Mouse (Mus musculus) ES-E14 (cell line): Measurements from ENCODE around the gene Il21r. TPM values are rescaled to one million over a fixed set of nuclear protein-coding genes. Genes with fewer than 3 reads are reported as not detected.

Experiments
- DNase-seq: peaks from one replicate; pipeline ENCODE4 v3.0.0-alpha.2; 2013; ENCODE audit warnings: low read depth, low spot score
- H3K27ac ChIP-seq: 2 replicates; pipeline ENCODE4 v1.5.1; 2012; ENCODE audit warnings: low read depth, mild to moderate bottlenecking, low read length, moderate library complexity, mixed read lengths; ENCODE audit not compliant: poor library complexity, insufficient read depth, severe bottlenecking
- H3K36me3 ChIP-seq: 2 replicates; pipeline ENCODE4 v1.6.1; 2012; ENCODE audit warnings: mild to moderate bottlenecking, low read length, moderate library complexity, mixed read lengths; ENCODE audit not compliant: control insufficient read depth, poor library complexity, insufficient read depth, severe bottlenecking
- H3K4me1 ChIP-seq, 2 experiments: fragments of 150-350 bp in 1 of 2; sonication (generic) in 1 of 2; 2 replicates each; pipeline ENCODE4 v1.6.1; 2012; ENCODE audit warnings: low read length in 2 of 2, mild to moderate bottlenecking in 1 of 2, mixed read lengths in 1 of 2; ENCODE audit not compliant: control insufficient read depth in 2 of 2, insufficient read depth in 2 of 2, poor library complexity in 1 of 2
- H3K4me3 ChIP-seq, 2 experiments: fragments of 150-350 bp in 1 of 2; sonication (generic) in 1 of 2; 2 replicates each; pipeline ENCODE4 v1.5.1; 2012; ENCODE audit warnings: low read length in 2 of 2, low read depth in 1 of 2, mild to moderate bottlenecking in 1 of 2, mixed read lengths in 1 of 2; ENCODE audit not compliant: insufficient read depth in 1 of 2, poor library complexity in 1 of 2, severe bottlenecking in 1 of 2
- H3K9ac ChIP-seq: 2 replicates; pipeline ENCODE4 v1.6.1; 2012; ENCODE audit warnings: low read depth, mild to moderate bottlenecking, low read length, mixed read lengths; ENCODE audit not compliant: poor library complexity, insufficient read depth, severe bottlenecking
- H3K9me3 ChIP-seq: fragments of 150-350 bp; sonication (generic); 2 replicates; pipeline ENCODE4 v1.6.1; 2012; ENCODE audit warnings: low read depth, mild to moderate bottlenecking, low read length; ENCODE audit not compliant: control insufficient read depth, insufficient read depth
- CHD2 ChIP-seq: IDR thresholded peaks from 2 replicates; pipeline ENCODE4 v1.6.1; 2014; ENCODE audit warnings: mild to moderate bottlenecking, low read depth, low read length, inconsistent platforms
- HCFC1 ChIP-seq: IDR thresholded peaks from 2 replicates; pipeline ENCODE4 v1.6.1; 2012; ENCODE audit warnings: low read length, inconsistent platforms, borderline replicate concordance; ENCODE audit not compliant: insufficient read depth
- MAFK ChIP-seq: IDR thresholded peaks from 2 replicates; pipeline ENCODE4 v1.6.1; 2014; ENCODE audit warnings: mild to moderate bottlenecking, low read depth, low read length, inconsistent platforms; ENCODE audit not compliant: insufficient read depth
- ZC3H11A ChIP-seq: IDR thresholded peaks from 2 replicates; pipeline ENCODE4 v1.6.1; 2012; ENCODE audit warnings: low read depth, mild to moderate bottlenecking, inconsistent platforms, low read length, borderline replicate concordance
- ZNF384 ChIP-seq: IDR thresholded peaks from 2 replicates; pipeline ENCODE4 v1.6.1; 2012; ENCODE audit warnings: low read depth, low read length, inconsistent platforms
- in situ Hi-C, 2 experiments: fragments of 600-800 bp; cut with MboI; formaldehyde crosslinking; loops; one replicate each; pipeline ENCODE4 v1.15.1; 2025; ENCODE audit warnings: low sequenced_read_pairs in 2 of 2, inconsistent platforms in 1 of 2; ENCODE audit not compliant: unreplicated experiment in 2 of 2
- total RNA-seq: library from RNA; depleted of rRNA; stranded (reverse); fragments of 300-350 nt; gene quantifications from 2 replicates; pipeline ENCODE4 v1.2.3, GENCODE M21; 2012

Il21r gene
- total RNA-seq, 1 experiment: 0.58 TPM

- H3K36me3 ChIP-seq: no peaks in the 10 kb centered on the region
- no peaks in the 10 kb centered on the region for H3K4me1 ChIP-seq
- H3K9me3 ChIP-seq: no peaks in the 10 kb centered on the region
- H3K9ac ChIP-seq: no peak overlapping the region
- H3K27ac ChIP-seq: no peak overlapping the region
- in situ Hi-C loops: no loop called here
- TF ChIP-seq ZC3H11A (no peak), ZNF384 (no peak), MAFK (no peak), CHD2 (no peak), HCFC1 (no peak)
- H3K4me3 ChIP-seq: no peak overlapping the region
- DNase-seq: no peak
Measured at GRCm38 (mm10) chr7:125588721-125589120, 14.5 kb upstream of the Il21r start.

GRCm38 (mm10) chr7:125589896-125590295, 13.3 kb upstream of the Il21r start:
- Histone ChIP-seq H3K27ac (no peak overlapping the region), H3K4me3 (no peak overlapping the region), H3K9me3 (no peaks in the 10 kb centered on the region), H3K9ac (no peak overlapping the region), H3K4me1 (no peaks in the 10 kb centered on the region), H3K36me3 (no peaks in the 10 kb centered on the region)
- in situ Hi-C loops: no loop called here
- DNase-seq: no peak
- TF ChIP-seq CHD2 (no peak), ZNF384 (no peak), MAFK (no peak), ZC3H11A (no peak), HCFC1 (no peak)

- H3K9me3 ChIP-seq: no peaks in the 10 kb centered on the region
- no peaks in the 10 kb centered on the region for H3K36me3 ChIP-seq
- in situ Hi-C loops: no loop called here
- H3K9ac ChIP-seq: no peak overlapping the region
- DNase-seq: no peak
- no peak overlapping the region for H3K4me3 ChIP-seq
- no peaks in the 10 kb centered on the region for H3K4me1 ChIP-seq
- no peak overlapping the region for H3K27ac ChIP-seq
- TF ChIP-seq ZC3H11A (no peak), HCFC1 (no peak), CHD2 (no peak), ZNF384 (no peak), MAFK (no peak)
Measured at GRCm38 (mm10) chr7:125593831-125594230, 9.4 kb upstream of the Il21r start.

- Histone ChIP-seq H3K36me3 (no peaks in the 10 kb centered on the region), H3K27ac (no peak overlapping the region), H3K4me1 (no peaks in the 10 kb centered on the region), H3K9me3 (no peaks in the 10 kb centered on the region), H3K4me3 (no peak overlapping the region), H3K9ac (no peak overlapping the region)
- DNase-seq: no peak
- no peak for TF ChIP-seq ZNF384
- no peak for TF ChIP-seq MAFK
- no peak for TF ChIP-seq ZC3H11A
- no peak for TF ChIP-seq HCFC1
- no peak for TF ChIP-seq CHD2
- in situ Hi-C loops: no loop called here
Measured at GRCm38 (mm10) chr7:125596406-125596805, 6.8 kb upstream of the Il21r start.

- Histone ChIP-seq H3K4me3 (no peak overlapping the region), H3K9ac (no peak overlapping the region), H3K36me3 (no peaks in the 10 kb centered on the region), H3K4me1 (no peaks in the 10 kb centered on the region), H3K27ac (no peak overlapping the region), H3K9me3 (no peaks in the 10 kb centered on the region)
- TF ChIP-seq ZNF384: no peak
- no peak for TF ChIP-seq MAFK
- no peak for TF ChIP-seq CHD2
- TF ChIP-seq ZC3H11A: no peak
- no peak for TF ChIP-seq HCFC1
- in situ Hi-C loops: no loop called here
- no peak for DNase-seq
Measured at GRCm38 (mm10) chr7:125597083-125597482, 6.1 kb upstream of the Il21r start.
